Mouse (Mus musculus) megakaryocyte, embryonic 14.5 days (primary cell): ENCODE measurements around the gene Gm17455.

ENCODE experiments used
- FLI1 ChIP-seq: IDR thresholded peaks from 2 replicates; pipeline ENCODE4 v1.6.1; 2012; ENCODE audit warnings: low read length, inconsistent platforms, mixed read lengths
- GATA1 ChIP-seq: IDR thresholded peaks from 3 replicates; pipeline ENCODE4 v1.6.1; 2012; ENCODE audit warnings: mixed read lengths, low read length, inconsistent platforms, borderline replicate concordance

DNA sequence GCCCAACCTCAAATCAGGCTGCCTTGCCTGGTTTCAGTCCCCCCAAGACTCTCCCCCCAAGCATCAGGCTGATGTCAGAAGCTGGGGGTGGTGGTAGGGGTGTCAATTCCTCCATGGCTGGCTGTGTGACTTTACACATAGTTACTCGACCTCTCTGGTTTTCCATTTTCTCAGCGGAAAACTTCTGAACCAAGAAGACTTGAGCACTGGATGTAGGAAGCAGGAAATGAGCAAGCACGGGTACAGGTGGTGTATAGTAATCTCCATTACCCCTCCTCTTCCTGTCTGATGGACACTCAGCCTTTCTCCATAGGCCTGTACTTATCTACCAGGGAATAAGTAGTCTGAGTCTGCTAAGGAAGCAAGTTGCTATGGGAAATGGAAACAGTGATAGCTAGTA lies 19.3 kb upstream of the Gm17455 start:
- TF ChIP-seq GATA1 (no peak), FLI1 (no peak)
